Mouse (Mus musculus) kidney, embryonic 14.5 days (tissue): ENCODE measurements around the gene Gm29735. TPM values are rescaled to one million over a fixed set of nuclear protein-coding genes. Genes with fewer than 3 reads are reported as not detected.
"Not testable (repeated sequence)": the region's sequence is repeated elsewhere in the genome, so short reads cannot be mapped to it uniquely, and the experiment has no call there.

Experiments
- ATAC-seq: fragments of 200-750 bp; cut with Nextera tagmentation; 2 replicates; pipeline ENCODE4 v1.8.0; 2017; ENCODE audit warnings: moderate number of reproducible peaks, mild to moderate bottlenecking, moderate TSS enrichment, moderate library complexity; ENCODE audit not compliant: low FRiP score, low TSS enrichment
- H3K27ac ChIP-seq: fragments of 300-500 bp; sonication (generic); 2 replicates; pipeline ENCODE4 v1.5.1; 2014; ENCODE audit warnings: low read depth, mild to moderate bottlenecking, low read length, moderate library complexity, mixed read lengths
- H3K27me3 ChIP-seq: fragments of 300-500 bp; sonication (generic); 2 replicates; pipeline ENCODE4 v1.6.1; 2014; ENCODE audit warnings: mild to moderate bottlenecking, low read length; ENCODE audit not compliant: control insufficient read depth, insufficient read depth
- H3K36me3 ChIP-seq: fragments of 300-500 bp; sonication (generic); 2 replicates; pipeline ENCODE4 v1.6.1; 2014; ENCODE audit warnings: low read length, mixed read lengths; ENCODE audit not compliant: control insufficient read depth, insufficient read depth
- H3K4me1 ChIP-seq: fragments of 300-500 bp; sonication (generic); 2 replicates; pipeline ENCODE4 v1.6.1; 2014; ENCODE audit warnings: low read length, mixed read lengths; ENCODE audit not compliant: control insufficient read depth, insufficient read depth
- H3K4me2 ChIP-seq: fragments of 300-500 bp; sonication (generic); replicated peaks from 2 replicates; pipeline ENCODE4 v1.6.1; 2014; ENCODE audit warnings: low read depth, mild to moderate bottlenecking, low read length
- H3K4me3 ChIP-seq: fragments of 300-500 bp; sonication (generic); 2 replicates; pipeline ENCODE4 v1.5.1; 2014; ENCODE audit warnings: mild to moderate bottlenecking, low read length
- H3K9ac ChIP-seq: fragments of 300-500 bp; sonication (generic); 2 replicates; pipeline ENCODE4 v1.6.1; 2014; ENCODE audit warnings: low read depth, mild to moderate bottlenecking, low read length, moderate library complexity
- H3K9me3 ChIP-seq: fragments of 300-500 bp; sonication (generic); 2 replicates; pipeline ENCODE4 v1.6.1; 2016; ENCODE audit warnings: low read length; ENCODE audit not compliant: control insufficient read depth
- WGBS: fragments of 180-500 bp; shearing (Covaris S2); extraction: QIAGEN DNeasy Blood & Tissue Kit; methylation state at CpG from one replicate; pipeline ENCODE4 v1.1.7; 2014; 5-methylcytosine and 5-hydroxymethylcytosine counted together
- polyA plus RNA-seq: library from polyadenylated mRNA; unstranded; fragments of >200 nt; fragmentation: Nextera tagmentation; extraction: Ambion mirVana; gene quantifications from 2 replicates; pipeline ENCODE4 v1.2.1, GENCODE M21; 2014

The Gm29735 gene
- polyA plus RNA-seq, 1 experiment from 2014 or later, result not detected

DNA sequence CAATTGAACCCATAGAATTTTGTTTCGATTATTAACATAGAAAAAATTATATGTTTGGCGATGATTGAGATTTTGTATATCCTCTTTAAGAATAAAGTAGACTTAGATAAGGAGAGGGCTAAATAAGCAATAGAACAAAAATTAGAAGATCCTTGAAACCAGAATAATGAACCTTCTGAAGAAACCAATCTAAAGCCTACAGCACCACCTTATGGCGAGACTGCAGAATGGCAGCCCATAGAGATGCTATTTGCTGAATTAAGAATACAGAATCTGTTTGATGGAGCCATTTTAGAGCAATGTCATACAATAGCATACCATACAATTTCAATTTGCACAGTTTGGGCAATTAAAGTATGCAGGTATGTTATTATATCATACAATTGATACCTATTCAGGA is 12.9 kb upstream of the Gm29735 start:
- Histone ChIP-seq H3K9ac (no peak overlapping the region), H3K9me3 (no peaks in the 10 kb centered on the region), H3K4me1 (no peaks in the 10 kb centered on the region), H3K4me3 (no peak overlapping the region), H3K27ac (no peak overlapping the region), H3K36me3 (no peaks in the 10 kb centered on the region), H3K27me3 (no peaks in the 10 kb centered on the region), H3K4me2 (no peak overlapping the region)
- no peak for ATAC-seq
- 48% methylated on average over 3 of the region's 3 CpGs for WGBS

DNA sequence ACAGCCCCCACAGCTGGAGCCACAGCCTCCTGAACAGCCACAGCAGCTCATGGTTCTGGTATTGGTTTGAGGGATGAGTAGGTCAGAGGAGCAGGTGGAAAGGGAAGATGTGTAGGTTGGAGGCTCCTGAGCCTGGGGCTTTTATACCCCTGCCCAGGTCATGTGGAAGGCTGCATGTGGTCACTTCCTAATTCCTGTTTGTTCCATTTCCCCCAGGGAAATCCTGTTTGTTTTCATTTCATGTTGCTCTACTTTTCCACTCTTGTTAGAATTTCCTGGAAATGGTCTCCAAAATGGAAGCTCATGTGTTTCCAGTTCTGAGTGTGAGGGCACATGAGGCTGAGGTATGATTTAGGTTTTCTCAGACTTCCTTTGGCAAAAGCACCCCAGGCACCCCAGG is 8.7 kb upstream of the Gm29735 start, which contains the start of gene Gm4553:
Gm4553 (minus strand) TSS at position 101 of the 400 bp plus-strand sequence.
- not testable (repeated sequence) for H3K9ac ChIP-seq, H3K27me3 ChIP-seq, H3K4me1 ChIP-seq, H3K36me3 ChIP-seq, ATAC-seq, H3K4me3 ChIP-seq, H3K9me3 ChIP-seq, H3K4me2 ChIP-seq, H3K27ac ChIP-seq

DNA sequence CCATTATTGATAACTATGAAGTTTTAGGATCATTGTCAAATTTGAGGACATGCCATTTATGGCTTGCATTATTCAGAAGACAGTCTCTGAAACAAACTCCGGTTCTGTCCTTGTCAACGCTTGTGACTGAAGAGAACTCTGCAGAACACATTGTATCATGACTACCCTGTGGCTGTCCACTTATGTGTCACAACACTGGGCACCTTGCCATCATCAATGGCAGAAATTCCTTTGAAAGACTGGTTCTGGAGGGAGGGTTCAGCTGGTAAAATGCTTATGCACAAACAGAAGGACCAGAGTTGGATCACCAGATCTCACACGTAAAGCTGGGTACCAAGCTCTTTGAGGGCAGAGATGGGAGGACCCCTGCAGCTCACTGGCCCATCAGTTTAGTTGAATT is 2.5 kb upstream of the Gm29735 start:
- Histone ChIP-seq H3K4me3 (no peak overlapping the region), H3K27ac (no peak overlapping the region), H3K9me3 (no peaks in the 10 kb centered on the region), H3K9ac (no peak overlapping the region), H3K27me3 (no peaks in the 10 kb centered on the region), H3K4me1 (no peaks in the 10 kb centered on the region), H3K4me2 (no peak overlapping the region), H3K36me3 (no peaks in the 10 kb centered on the region)
- ATAC-seq, result no peak
- 90% methylated on average over 3 of the region's 3 CpGs for WGBS

DNA sequence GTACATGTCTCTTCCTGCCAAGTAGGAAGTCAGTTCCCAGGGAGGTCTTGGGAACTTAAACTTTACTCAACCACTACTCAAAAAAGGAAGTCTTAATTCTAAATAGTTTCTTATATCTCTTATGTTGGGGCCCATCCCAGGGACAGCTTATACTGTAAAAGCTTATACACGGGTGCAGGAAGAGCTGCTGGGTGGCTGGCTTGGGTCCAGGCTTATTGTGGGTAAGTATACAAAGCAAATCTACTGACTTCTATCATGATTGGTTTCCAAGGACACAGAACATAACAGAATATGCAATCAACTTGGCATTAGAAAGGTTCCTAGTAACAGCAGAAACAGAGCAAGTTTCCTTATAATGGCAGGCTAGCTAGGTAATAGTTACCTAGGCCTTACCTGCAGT is 1.6 kb downstream of the Gm29735 start:
- no peaks in the 10 kb centered on the region for H3K9me3 ChIP-seq
- ATAC-seq, result no peak
- H3K4me1 ChIP-seq, result no peaks in the 10 kb centered on the region
- H3K27ac ChIP-seq, result no peak overlapping the region
- no peaks in the 10 kb centered on the region for H3K27me3 ChIP-seq
- no peak overlapping the region for H3K4me3 ChIP-seq
- no peaks in the 10 kb centered on the region for H3K36me3 ChIP-seq
- 84% methylated on average over 1 of the region's 1 CpGs for whole genome bisulfite sequencing
- no peak overlapping the region for H3K9ac ChIP-seq
- no peak overlapping the region for H3K4me2 ChIP-seq

- Histone ChIP-seq H3K27me3 (no peaks in the 10 kb centered on the region), H3K9ac (no peak overlapping the region), H3K4me2 (no peak overlapping the region), H3K36me3 (no peaks in the 10 kb centered on the region), H3K4me1 (no peaks in the 10 kb centered on the region), H3K9me3 (no peaks in the 10 kb centered on the region), H3K4me3 (no peak overlapping the region), H3K27ac (no peak overlapping the region)
- 87% methylated on average over 4 of the region's 4 CpGs for WGBS
- ATAC-seq, result no peak
Observed at GRCm38 (mm10) chr7:142152191-142152590, 4.7 kb downstream of the Gm29735 start.

GRCm38 (mm10) chr7:142148633-142149032 is 8.3 kb downstream of the Gm29735 start:
- Histone ChIP-seq H3K4me2 (no peak overlapping the region), H3K4me1 (no peaks in the 10 kb centered on the region), H3K36me3 (no peaks in the 10 kb centered on the region), H3K9ac (no peak overlapping the region), H3K9me3 (no peaks in the 10 kb centered on the region), H3K4me3 (no peak overlapping the region), H3K27ac (no peak overlapping the region), H3K27me3 (no peaks in the 10 kb centered on the region)
- ATAC-seq, result no peak

DNA sequence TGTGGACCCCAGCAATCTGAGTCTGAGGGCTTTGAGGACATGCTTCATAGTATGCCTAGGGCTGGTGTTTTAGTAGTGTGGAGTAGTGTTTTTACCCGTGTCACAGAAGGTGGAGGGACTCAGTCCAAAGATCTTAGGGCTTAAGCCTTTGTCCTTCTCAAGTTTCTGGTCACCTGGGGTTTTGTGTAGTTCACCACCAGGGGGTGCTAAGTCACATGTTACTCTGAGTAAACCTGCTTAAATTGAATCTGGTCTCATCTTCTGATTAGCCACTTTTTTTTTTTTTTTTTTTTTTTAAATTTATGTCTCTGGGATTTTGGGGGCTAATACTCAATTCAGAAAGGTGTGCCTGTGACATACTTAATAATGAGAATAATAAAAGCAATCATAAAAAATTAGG is 10.9 kb downstream of the Gm29735 start:
- ATAC-seq, result no peak
- Histone ChIP-seq H3K4me3 (no peak overlapping the region), H3K27ac (no peak overlapping the region), H3K9me3 (no peaks in the 10 kb centered on the region), H3K36me3 (no peaks in the 10 kb centered on the region), H3K4me2 (no peak overlapping the region), H3K9ac (no peak overlapping the region), H3K4me1 (no peaks in the 10 kb centered on the region), H3K27me3 (no peaks in the 10 kb centered on the region)
- 3% methylated on average over 1 of the region's 1 CpGs for WGBS

GRCm38 (mm10) chr7:142145413-142145940 is 11.4 kb downstream of the Gm29735 start:
- H3K36me3 ChIP-seq, result no peaks in the 10 kb centered on the region
- WGBS, result 40% methylated on average over 4 of the region's 4 CpGs
- H3K27ac ChIP-seq, result no peak overlapping the region
- no peaks in the 10 kb centered on the region for H3K27me3 ChIP-seq
- no peaks in the 10 kb centered on the region for H3K9me3 ChIP-seq
- H3K4me1 ChIP-seq, result no peaks in the 10 kb centered on the region
- no peak overlapping the region for H3K9ac ChIP-seq
- no peak for ATAC-seq
- no peak overlapping the region for H3K4me3 ChIP-seq
- no peak overlapping the region for H3K4me2 ChIP-seq

DNA sequence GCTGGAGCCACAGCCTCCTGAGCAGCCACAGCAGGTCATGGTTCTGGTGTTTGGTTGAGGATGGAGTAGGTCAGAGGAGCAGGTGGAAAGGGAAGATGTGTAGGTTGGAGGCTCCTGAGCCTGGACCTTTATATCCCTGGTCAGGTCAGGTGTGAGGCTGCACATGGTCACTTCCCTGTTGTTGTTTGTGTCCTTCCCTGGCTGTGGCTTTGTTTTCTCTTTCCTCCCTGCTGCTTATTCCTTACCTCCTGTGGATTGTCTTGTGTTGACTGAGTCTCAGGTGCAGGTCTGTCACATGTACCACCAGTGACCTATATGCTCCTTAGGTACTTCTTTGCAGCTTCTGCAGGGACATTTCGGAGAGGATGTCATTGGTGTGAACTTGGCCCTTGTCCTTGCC is 12.4 kb downstream of the Gm29735 start, which contains the start of gene Gm45337:
Gm45337 (minus strand) TSS at position 101 of the 400 bp plus-strand sequence.
- WGBS, result 70% methylated on average over 1 of the region's 1 CpGs
- Histone ChIP-seq H3K36me3 (no peaks in the 10 kb centered on the region), H3K4me3 (no peak within 1 kb of the TSS), H3K9ac (no peak within 1 kb of the TSS), H3K4me2 (no peak within 1 kb of the TSS), H3K4me1 (no peaks in the 10 kb centered on the region), H3K9me3 (no peaks in the 10 kb centered on the region), H3K27me3 (no peaks in the 10 kb centered on the region), H3K27ac (no peak within 1 kb of the TSS)
- ATAC-seq, result no peak
